Mouse (Mus musculus): ENCODE data around the gene Trim14. TPM values are rescaled to one million over a fixed set of nuclear protein-coding genes. Genes with fewer than 3 reads are reported as not detected.
A peak's percentile ranks its signal among the peaks of the same experiment; 100 is the strongest.

The Trim14 gene
- polyA plus RNA-seq, 1 experiment from 2014 or later = 0.48 TPM

- no peak for ATAC-seq (replicated peaks)
- no peaks in the 10 kb centered on the region for H3K36me3 ChIP-seq
- H3K4me3 ChIP-seq = peak overlapping the region; percentile 92
- H3K4me1 ChIP-seq = peaks cover 37% of the 10 kb centered on the region
- peak overlapping the region; percentile 90 for H3K4me2 ChIP-seq (replicated peaks)
- no peaks in the 10 kb centered on the region for H3K27me3 ChIP-seq
- peak overlapping the region; percentile 94 for H3K9ac ChIP-seq (replicated peaks)
- 40% methylated on average over 13 of the region's 13 CpGs for WGBS
- peak overlapping the region; percentile 98 for H3K27ac ChIP-seq (replicated peaks)
- no peaks in the 10 kb centered on the region for H3K9me3 ChIP-seq
Measured at GRCm38 (mm10) chr4:46452855-46453719, 82.9 kb downstream of the Trim14 start.

- H3K9me3 ChIP-seq = no peaks in the 10 kb centered on the region
- no peaks in the 10 kb centered on the region for H3K36me3 ChIP-seq
- H3K9ac ChIP-seq (replicated peaks) = peak overlapping the region; percentile 94
- H3K4me2 ChIP-seq (replicated peaks) = peak overlapping the region; percentile 90
- H3K27ac ChIP-seq (replicated peaks) = peak overlapping the region; percentile 98
- WGBS = under 1% methylated on average over 19 of the region's 19 CpGs
- H3K4me1 ChIP-seq = peaks cover 37% of the 10 kb centered on the region
- ATAC-seq (replicated peaks) = peak; percentile 18; the same call in 1 of the 2 replicates
- H3K27me3 ChIP-seq = no peaks in the 10 kb centered on the region
- peak overlapping the region; percentile 92 for H3K4me3 ChIP-seq
Measured at GRCm38 (mm10) chr4:46452481-46452850, 83.5 kb downstream of the Trim14 start.

GRCm38 (mm10) chr4:46451758-46452480, 84.0 kb downstream of the Trim14 start:
- ATAC-seq (replicated peaks) = peak; percentile 36
- under 1% methylated on average over 78 of the region's 111 CpGs for WGBS
- Histone ChIP-seq H3K27me3 (no peaks in the 10 kb centered on the region), H3K4me1 (peaks cover 37% of the 10 kb centered on the region), H3K9me3 (no peaks in the 10 kb centered on the region), H3K4me3 (peak overlapping the region; percentile 92), H3K36me3 (no peaks in the 10 kb centered on the region), H3K9ac (replicated peaks) (peak overlapping the region; percentile 94), H3K4me2 (replicated peaks) (peak overlapping the region; percentile 90), H3K27ac (replicated peaks) (peak overlapping the region; percentile 98)

- WGBS = under 1% methylated on average over 46 of the region's 70 CpGs
Measured at GRCm38 (mm10) chr4:46451240-46451757, 84.6 kb downstream of the Trim14 start.

GRCm38 (mm10) chr4:46450519-46451131, 85.3 kb downstream of the Trim14 start, which contains the start of gene Anp32b:
Anp32b (plus strand) TSS chr4:46450902.
- whole genome bisulfite sequencing = under 1% methylated on average over 60 of the region's 66 CpGs
- H3K27me3 ChIP-seq = no peaks in the 10 kb centered on the region
- ATAC-seq (replicated peaks) = peak; percentile 96
- no peaks in the 10 kb centered on the region for H3K36me3 ChIP-seq
- peak within 1 kb of the TSS; percentile 90 for H3K4me2 ChIP-seq (replicated peaks)
- peaks cover 37% of the 10 kb centered on the region for H3K4me1 ChIP-seq
- H3K9me3 ChIP-seq = no peaks in the 10 kb centered on the region
- peak within 1 kb of the TSS; percentile 94 for H3K9ac ChIP-seq (replicated peaks)
- peak within 1 kb of the TSS; percentile 92 for H3K4me3 ChIP-seq
- H3K27ac ChIP-seq (replicated peaks) = peak within 1 kb of the TSS; percentile 98

More at GRCm38 (mm10) chr4:46451240-46451757, 84.6 kb downstream of the Trim14 start:
- peak overlapping the region; percentile 90 for H3K4me2 ChIP-seq (replicated peaks)
- H3K27ac ChIP-seq (replicated peaks) = peak overlapping the region; percentile 98
- peak; percentile 44 for ATAC-seq (replicated peaks)
- no peaks in the 10 kb centered on the region for H3K27me3 ChIP-seq
- peak overlapping the region; percentile 92 for H3K4me3 ChIP-seq
- H3K36me3 ChIP-seq = no peaks in the 10 kb centered on the region
- H3K9me3 ChIP-seq = no peaks in the 10 kb centered on the region
- peak overlapping the region; percentile 94 for H3K9ac ChIP-seq (replicated peaks)
- peaks cover 37% of the 10 kb centered on the region for H3K4me1 ChIP-seq

GRCm38 (mm10) chr4:46450020-46450518, 85.9 kb downstream of the Trim14 start:
- H3K9me3 ChIP-seq = no peaks in the 10 kb centered on the region
- H3K9ac ChIP-seq (replicated peaks) = peak overlapping the region; percentile 94
- peak overlapping the region; percentile 90 for H3K4me2 ChIP-seq (replicated peaks)
- H3K27ac ChIP-seq (replicated peaks) = peak overlapping the region; percentile 98
- no peaks in the 10 kb centered on the region for H3K27me3 ChIP-seq
- ATAC-seq (replicated peaks) = no peak
- no peaks in the 10 kb centered on the region for H3K36me3 ChIP-seq
- 28% methylated on average over 7 of the region's 7 CpGs for WGBS
- peaks cover 35% of the 10 kb centered on the region for H3K4me1 ChIP-seq
- H3K4me3 ChIP-seq = peak overlapping the region; percentile 92

GRCm38 (mm10) chr4:46448886-46449285, 87.1 kb downstream of the Trim14 start:
- Histone ChIP-seq H3K4me1 (peaks cover 24% of the 10 kb centered on the region), H3K27ac (replicated peaks) (no peak overlapping the region), H3K9me3 (no peaks in the 10 kb centered on the region), H3K4me2 (replicated peaks) (no peak overlapping the region), H3K9ac (replicated peaks) (no peak overlapping the region), H3K27me3 (no peaks in the 10 kb centered on the region), H3K4me3 (no peak overlapping the region), H3K36me3 (no peaks in the 10 kb centered on the region)
- 53% methylated on average over 6 of the region's 6 CpGs for WGBS
- no peak for ATAC-seq (replicated peaks)

- H3K4me2 ChIP-seq (replicated peaks) = no peak overlapping the region
- no peak overlapping the region for H3K27ac ChIP-seq (replicated peaks)
- no peaks in the 10 kb centered on the region for H3K36me3 ChIP-seq
- 63% methylated on average over 1 of the region's 1 CpGs for WGBS
- ATAC-seq (replicated peaks) = no peak
- peaks cover 9% of the 10 kb centered on the region for H3K4me1 ChIP-seq
- no peaks in the 10 kb centered on the region for H3K27me3 ChIP-seq
- H3K9me3 ChIP-seq = no peaks in the 10 kb centered on the region
- no peak overlapping the region for H3K4me3 ChIP-seq
- no peak overlapping the region for H3K9ac ChIP-seq (replicated peaks)
Measured at GRCm38 (mm10) chr4:46447461-46447860, 88.5 kb downstream of the Trim14 start.

GRCm38 (mm10) chr4:46445237-46445945, 90.5 kb downstream of the Trim14 start:
- H3K9me3 ChIP-seq = no peaks in the 10 kb centered on the region
- H3K27me3 ChIP-seq = no peaks in the 10 kb centered on the region
- no peak overlapping the region for H3K4me2 ChIP-seq (replicated peaks)
- no peak overlapping the region for H3K4me3 ChIP-seq
- H3K9ac ChIP-seq (replicated peaks) = no peak overlapping the region
- H3K36me3 ChIP-seq = no peaks in the 10 kb centered on the region
- no peak overlapping the region for H3K27ac ChIP-seq (replicated peaks)
- ATAC-seq (replicated peaks) = no peak
- 48% methylated on average over 9 of the region's 9 CpGs for WGBS
- H3K4me1 ChIP-seq = peaks cover 5% of the 10 kb centered on the region; the same call in 1 of the 2 replicates

Measured in forebrain, embryonic 15.5 days (tissue).